Mouse (Mus musculus) thymus, adult 2 months (tissue): ENCODE data around the gene Eloa.

Experiments used
- CTCF ChIP-seq: fragments of 200-500 bp; IDR thresholded peaks from 2 replicates; pipeline ENCODE4 v1.5.1; 2012; ENCODE audit warnings: mild to moderate bottlenecking, control low read depth, low read length, moderate library complexity, borderline replicate concordance; ENCODE audit not compliant: control insufficient read depth, poor library complexity, insufficient read depth; ENCODE audit errors: extremely low read depth
- POLR2A ChIP-seq: fragments of 200-500 bp; IDR thresholded peaks from 2 replicates; pipeline ENCODE4 v1.6.1; 2012; ENCODE audit warnings: mild to moderate bottlenecking, low read length, control low read depth, moderate library complexity; ENCODE audit not compliant: control insufficient read depth, poor library complexity, insufficient read depth; ENCODE audit errors: extremely low read depth

DNA sequence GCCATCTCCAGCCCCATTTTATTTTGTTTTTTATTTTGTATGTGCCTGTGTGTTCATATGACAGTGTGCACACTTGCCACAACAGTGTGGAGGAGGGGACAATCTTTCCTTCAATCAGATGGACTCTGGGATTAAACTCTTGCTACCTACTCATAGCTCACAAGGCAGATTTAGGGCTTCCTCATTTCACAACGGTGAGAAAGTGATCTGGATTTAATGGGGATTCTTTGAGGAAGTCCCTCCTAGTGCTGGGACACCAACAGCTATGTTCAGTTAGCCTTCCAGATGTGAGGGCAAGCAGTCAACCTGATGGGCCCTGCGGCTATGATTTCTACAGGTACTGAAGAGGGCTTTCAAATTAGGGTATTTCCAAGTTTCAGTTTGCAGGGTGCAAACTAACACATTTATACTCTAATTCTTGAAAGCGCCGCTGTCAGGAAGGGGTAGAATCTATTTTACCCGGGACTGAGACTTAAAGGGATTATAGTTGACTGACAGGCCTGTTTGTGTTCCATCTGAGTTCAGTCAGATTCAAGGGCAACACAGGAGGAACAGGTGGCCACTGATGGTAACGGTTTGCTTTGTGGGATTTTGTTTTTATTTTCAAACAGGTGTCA lies 22.3 kb upstream of the Eloa start:
- TF ChIP-seq CTCF (no peak), POLR2A (no peak)
